Mouse (Mus musculus): ENCODE data around the gene Hspg2.
"Not testable (repeated sequence)": the region's sequence is repeated elsewhere in the genome, so short reads cannot be mapped to it uniquely, and the experiment has no call there.

Hspg2 gene

DNA sequence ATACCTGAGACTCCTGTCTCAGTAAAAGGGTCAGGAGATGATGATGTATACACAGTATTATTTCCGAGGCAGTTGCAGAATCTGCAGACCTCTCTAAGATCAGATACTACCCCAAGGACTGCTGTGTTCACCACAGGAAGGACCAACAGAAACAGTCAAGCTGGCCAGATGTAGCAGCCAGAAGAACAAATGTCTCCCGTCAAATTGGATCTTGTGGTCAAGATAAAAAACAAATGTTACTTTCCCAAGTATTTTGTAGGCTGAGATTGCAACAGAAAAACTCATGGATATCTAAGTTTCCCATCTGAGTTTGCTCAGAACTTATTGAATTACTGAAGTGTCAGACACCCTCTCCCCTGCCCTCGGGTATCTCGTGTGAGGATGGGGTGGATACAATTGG is 111.2 kb downstream of the Hspg2 start:
- DNase-seq, result no peak

DNA sequence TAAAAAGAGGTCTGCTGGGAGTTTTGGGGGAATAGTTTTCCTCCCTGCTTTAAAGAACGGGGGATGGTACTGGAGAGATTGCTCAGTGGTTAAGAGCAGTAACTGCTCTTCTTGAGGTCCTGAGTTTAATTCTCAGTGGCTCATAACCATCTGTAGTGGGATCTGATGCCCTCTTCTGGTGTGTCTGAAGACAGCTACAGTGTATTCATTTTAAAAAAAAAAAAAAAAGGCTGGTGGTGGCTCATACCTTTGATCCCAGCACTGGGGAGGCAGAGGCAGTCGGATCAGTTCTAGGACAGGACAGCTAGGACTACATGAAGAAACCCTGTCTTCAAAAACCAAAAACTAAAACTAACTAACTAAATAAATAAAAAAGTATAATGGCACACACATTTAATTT is 111.7 kb downstream of the Hspg2 start:
- no peak for DNase-seq

DNA sequence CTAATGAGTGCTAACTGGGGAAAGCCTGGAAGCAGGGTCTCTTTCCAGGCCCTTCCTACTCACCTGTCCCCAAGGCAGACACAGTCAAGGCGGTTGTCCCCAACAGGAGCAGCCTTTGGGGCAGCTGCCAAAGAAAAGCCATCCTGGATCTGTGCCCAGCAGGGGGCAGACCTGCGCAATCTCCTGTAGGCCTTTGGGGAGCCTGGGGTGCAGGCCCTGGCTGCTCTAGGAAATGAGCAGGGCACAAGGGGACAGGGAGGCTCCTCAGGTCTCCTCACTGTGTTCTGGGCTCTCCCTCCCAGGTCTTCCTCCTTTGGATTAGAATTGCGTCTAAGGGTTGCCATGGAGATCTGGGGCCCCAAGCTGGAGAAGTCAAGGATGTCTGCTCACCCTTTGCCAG is 113.2 kb downstream of the Hspg2 start:
- DNase-seq, result no peak

DNA sequence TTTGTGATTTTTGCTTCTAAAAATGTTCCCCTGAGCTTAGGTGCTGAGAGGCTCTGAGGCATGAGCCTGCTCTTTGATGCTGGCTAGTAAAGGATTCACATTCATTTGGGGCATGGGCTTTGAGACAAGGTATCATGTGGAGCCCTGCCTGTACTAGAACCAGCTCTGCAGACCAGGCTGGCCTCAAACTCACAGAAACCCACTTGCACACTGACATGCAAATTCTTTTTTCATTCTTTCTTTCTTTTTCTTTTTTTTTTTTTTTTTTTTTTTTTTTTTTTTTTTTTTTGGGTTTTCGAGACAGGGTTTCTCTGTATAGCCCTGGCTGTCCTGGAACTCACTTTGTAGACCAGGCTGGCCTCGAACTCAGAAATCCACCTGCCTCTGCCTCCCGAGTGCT is 120.5 kb downstream of the Hspg2 start:
- DNase-seq, result not testable (repeated sequence)

DNA sequence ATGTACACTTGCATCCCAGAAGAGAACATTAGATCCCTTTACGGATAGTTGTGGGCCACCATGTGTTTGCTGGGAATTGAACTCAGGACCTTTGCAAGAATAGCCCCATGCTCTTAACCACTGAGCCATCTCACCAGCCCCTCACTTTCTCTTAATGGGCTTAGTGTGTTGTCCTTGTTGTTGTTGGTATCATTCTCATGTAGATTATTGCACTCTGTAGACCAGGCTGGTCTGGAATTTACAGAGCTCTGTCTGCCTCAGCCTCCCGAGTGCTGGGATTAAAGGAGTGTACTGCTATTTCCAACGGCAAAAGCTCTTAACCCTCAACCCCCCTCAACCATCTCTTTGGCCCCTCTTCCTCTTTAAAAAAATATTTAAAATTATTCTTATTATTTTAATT is 121.0 kb downstream of the Hspg2 start:
- DNase-seq, result no peak

DNA sequence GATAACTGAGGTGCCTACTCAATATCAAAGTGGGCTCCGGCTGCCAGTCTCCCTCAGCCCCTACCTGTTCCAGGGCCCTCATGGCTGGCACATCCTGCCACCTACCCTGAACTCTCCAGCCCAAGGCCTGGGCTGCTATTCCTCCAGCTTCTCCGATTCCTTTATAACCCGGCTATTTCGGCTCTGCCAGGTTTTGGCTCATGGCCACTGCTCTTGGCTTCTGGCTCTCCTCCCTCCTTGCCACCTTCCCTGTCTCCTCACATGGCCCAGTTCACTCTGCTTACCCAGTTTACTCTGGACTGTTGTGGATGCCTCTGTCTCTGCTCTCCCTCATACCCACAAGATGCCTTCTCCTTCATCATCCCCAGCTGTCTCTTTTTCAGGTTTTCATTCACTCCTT is 122.4 kb downstream of the Hspg2 start:
- DNase-seq, result no peak

DNA sequence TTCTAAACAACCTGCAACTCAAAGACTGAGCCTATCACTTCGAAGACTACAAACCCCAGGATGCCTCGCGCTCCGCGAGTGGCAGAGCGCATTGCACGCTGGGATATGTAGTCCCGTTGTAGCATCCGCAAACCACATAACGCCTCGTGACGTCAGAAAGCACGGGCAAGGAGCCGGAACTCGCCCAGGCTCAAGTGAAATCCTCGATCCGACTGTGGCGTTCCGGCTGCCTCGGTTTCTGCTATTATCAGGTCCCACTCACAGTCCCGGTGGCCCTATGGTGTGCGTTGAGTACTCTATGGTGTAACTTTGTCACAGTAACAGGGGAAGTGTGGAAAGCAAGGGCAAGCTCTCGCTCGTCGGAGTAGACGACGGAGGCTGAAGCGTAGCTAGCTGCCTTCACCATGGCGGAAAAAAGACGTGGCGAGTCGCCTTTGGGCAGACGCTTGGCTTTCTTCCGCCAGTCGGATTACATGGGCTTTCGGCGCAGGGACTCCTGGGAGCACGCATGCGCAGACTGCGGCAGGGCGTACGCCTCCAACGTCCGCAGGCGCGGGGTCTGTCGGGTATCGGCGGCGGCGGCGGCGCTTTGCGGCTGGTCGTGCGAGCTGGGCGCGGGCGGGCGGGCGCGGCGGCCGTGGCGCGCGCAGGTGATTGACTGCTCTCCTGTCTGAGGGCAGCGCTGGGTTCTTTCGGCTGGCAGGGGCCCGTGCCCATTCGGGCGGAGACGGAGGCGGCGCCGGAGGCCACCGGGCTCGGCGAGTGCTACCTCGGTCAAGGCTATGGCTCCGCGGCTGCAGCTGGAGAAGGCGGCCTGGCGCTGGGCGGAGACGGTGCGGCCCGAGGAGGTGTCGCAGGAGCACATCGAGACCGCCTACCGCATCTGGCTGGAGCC is 125.3 kb downstream of the Hspg2 start, which contains the start of gene Usp48:
TSS of gene Usp48 (plus strand) at position 155 of the 895 bp plus-strand sequence.
- peak; percentile 98 for DNase-seq

DNA sequence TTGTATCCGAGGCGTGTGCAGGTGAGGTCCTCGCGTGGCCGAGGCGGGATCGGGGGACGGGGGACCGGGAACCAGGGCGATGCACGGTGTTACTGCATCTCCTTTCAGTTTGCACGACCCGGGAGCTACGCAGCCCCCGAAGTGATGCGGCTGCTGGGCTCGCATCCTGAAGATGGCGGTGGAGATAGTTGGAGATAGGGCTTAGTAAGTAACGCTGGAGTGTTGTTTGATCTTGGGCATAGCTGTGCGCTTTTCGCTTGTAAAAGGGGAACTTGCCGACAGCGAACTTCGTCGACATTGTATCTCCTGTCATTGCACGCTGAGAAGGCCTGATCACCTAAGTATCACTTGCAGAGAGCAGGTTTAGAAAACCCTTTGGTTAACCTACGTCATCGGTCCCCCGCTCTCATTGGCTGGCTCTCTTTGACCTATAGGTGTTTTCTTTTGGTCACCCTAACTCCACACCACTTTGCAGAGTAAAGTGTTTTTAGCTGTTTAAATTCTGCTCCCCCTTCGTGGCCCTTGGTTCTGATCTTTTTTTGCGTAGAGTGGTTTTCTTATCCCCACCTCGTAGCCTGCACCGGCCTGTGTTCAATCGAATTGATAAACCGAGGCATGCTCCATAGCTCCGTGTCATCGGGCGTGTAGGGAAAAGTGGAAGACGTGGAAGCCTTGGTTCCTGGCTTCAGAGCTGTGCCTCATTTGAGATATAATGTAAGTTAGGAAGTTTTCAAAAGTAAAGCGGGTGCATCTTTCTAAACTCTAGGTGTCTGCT is 126.1 kb downstream of the Hspg2 start:
- no peak for DNase-seq

DNA sequence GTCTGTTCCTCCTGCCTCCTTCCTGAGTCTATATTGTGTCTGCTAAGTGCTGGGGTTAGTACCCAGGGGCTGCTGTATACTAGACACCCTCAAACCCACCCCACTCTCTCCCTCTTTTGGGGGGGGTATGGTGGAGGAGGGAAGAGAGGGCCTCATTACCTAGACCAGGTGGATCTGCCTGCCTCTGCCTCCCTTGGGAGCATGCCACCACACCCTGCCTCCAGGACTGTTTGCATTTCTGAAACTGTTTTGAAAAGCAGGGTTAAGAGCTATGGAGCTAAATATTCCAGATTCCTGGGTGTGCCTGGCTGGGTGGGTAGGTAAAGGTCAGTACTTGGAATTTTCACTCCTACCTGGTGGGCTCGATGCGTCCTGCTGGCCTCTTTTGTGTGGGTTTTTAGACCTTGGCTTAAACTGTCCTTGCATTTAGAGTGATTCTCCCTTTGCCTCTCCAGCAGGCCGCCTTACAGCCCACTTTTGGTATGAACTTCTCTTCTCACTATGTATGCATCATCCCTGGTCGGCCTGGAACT is 128.6 kb downstream of the Hspg2 start:
- DNase-seq, result no peak

DNA sequence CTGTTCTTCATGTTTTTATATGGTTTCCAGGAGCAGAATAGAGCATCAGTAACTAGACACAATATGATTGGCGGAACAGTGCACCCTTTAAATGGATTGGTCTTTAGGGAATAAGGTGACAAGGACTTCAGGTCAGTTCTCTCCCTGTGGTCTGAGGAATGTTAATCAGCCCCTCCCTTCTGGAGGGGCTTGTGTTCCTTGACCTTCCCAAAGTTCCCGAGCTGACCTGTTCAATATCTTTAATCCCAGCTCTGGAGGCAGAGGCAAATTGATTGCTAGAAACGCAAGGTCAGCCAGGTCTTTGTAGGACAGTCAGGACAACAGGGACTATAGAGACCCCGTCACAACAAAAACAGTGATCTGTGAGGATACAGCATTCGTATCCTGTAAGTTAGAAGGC is 130.0 kb downstream of the Hspg2 start:
- DNase-seq, result no peak

DNA sequence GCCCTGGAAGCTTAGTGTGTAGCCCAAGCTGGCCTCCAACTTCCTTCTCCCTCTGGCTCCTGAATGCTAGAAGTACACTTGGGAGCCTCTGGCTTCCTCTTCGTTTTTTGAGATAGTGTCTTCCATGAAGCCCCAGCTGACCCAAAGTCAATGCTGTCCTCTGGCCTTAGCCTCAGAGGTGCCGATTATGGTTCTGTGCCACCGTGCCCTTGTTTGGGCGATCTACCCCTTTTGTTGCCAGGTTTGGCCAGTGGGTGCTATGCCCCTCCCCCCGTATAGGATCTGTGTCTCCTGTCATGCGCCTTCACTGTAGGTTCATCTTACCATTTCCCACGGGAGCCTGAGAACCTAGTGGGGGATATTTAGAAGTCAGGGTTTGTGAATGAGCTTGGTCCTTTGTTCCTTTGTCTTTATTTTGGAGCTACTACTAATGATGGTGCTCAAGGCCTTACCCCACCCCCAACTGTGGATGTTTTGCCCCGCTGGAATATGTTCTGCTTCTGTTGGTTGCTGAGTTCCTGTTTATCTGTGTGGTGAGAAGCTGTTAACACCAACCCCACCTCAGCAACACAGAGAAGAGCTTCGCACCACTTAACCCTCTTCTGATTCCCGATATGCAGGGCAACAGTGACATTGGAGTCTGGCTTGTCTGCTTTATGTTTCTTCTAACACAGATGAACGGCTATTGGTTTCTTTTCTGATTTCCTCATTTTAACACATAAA is 135.0 kb downstream of the Hspg2 start:
- DNase-seq, result no peak

DNA sequence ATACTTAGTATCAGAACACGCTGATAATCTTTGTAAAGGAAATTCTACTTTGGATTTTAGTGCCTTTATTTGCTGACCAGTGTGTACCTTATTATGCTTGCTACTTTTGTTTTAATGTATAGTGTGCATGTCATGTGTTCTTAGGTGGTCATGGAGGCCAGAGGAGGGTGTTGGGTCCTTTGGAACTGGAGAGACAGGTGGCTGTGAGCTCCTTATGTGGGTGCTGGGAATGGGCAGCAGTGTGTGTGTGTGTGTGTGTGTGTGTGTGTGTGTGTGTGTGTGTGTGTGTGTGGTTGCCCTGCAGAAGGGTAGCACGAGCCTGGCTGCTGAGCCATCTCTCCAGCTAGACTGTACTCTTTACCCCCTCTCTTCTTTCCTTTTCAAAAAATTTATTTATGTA is 138.5 kb downstream of the Hspg2 start:
- DNase-seq, result no peak

DNA sequence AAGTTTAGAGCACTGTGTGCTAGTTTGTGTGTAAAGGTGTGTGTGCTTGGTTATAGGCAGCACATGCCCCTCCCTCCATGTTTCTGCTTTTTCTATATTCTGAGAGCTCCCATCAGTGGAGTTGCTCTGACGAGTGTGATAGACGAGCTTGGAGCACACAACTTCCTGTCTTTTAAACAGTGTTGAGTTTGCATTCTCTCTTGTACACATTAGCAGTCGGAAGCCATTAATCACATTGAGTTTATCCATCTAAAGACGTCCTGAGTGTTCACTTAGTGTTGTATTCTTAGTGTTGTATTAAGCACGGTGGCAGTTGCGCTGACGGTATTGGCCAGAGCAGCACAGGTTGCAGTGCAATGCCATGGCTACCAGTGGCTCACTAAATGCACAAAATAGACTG is 140.7 kb downstream of the Hspg2 start:
- no peak for DNase-seq

DNA sequence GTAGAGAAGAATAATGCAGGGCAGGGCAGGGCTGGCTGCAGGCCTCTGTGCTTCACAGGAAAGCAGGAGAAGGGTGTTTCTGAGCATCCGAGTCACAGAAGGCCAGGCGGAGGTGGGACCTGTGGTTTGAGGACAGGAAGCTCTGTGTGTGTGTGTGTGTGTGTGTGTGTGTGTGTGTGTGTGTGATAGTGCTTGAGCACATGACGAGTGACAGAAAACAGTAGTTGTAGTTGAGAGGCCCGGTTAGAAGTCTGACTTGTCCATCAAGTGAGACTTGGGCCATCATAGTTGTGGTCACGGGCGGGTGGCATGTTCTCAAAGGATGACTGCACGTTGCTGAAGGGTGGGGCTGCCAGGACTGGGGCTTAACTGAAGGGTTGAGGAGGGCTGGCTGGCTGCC is 141.1 kb downstream of the Hspg2 start:
- DNase-seq, result no peak

DNA sequence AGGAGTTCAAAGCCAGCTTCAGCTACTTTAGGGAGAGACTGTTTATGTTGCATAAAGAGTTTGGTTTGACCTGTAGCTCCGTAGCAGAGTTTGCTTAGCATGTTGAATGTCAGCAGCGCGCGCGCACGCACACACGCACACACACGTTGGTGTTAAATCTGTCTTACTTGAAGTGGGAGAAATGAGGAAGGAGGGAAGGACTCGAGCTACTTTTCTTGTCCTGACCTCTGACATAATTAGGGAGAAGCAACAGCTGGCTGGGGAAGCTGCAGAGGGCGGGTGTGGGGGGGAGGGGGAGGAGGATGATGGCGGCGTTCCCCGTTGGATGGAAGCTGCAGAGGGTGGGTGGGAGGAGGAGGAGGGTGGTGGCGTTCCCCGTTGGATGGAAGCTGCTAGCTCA is 141.7 kb downstream of the Hspg2 start:
- no peak for DNase-seq
